ENCODE assay signal across 25 mouse cellular contexts in genomic region chr5:136456395-136456794, GRCm38 (mm10).
A peak's percentile ranks its signal among the peaks of the same experiment; 100 is the strongest.
DNase-seq lines count a peak whose midpoint lies in the region; ATAC-seq and TF ChIP-seq lines count a peak whose summit lies in the region.
"Had no signal": no experiment of that assay in that cellular context is flagged by ENCODE, and none has a peak within 500 bp of the region (broad histone marks: within the 10 kb centered on the region; RNA-seq: fewer than 3 reads in every experiment).

No protein-coding gene starts in this region.

- no peak overlapping the region for H3K9ac ChIP-seq in heart, embryonic 12.5 days
- H3K9ac ChIP-seq in heart, embryonic 11.5 days (ENCODE audit: low read depth, low read length), result no peak overlapping the region
- H3K9ac ChIP-seq in lung, postnatal 0 days (replicated peaks; ENCODE audit: low read depth), result no peak overlapping the region
- H3K9ac ChIP-seq: embryonic facial prominence, embryonic 13.5 days; forebrain, embryonic 13.5 days; hindbrain, embryonic 15.5 days; intestine, embryonic 15.5 days; limb, embryonic 12.5 days; liver, postnatal 0 days had no signal

- no peaks in the 10 kb centered on the region for H3K27me3 ChIP-seq in heart, embryonic 12.5 days (replicated peaks)
- no peaks in the 10 kb centered on the region for H3K27me3 ChIP-seq in heart, embryonic 11.5 days (ENCODE audit: control insufficient read depth, insufficient read depth, low read length)
- no peaks in the 10 kb centered on the region for H3K27me3 ChIP-seq in lung, postnatal 0 days (replicated peaks; ENCODE audit: insufficient read depth, low read length)
- no peaks in the 10 kb centered on the region for H3K27me3 ChIP-seq in forebrain, embryonic 10.5 days (ENCODE audit: poor library complexity, severe bottlenecking)
- H3K27me3 ChIP-seq: forebrain, embryonic 13.5 days; hindbrain, embryonic 15.5 days; intestine, embryonic 15.5 days; limb, embryonic 12.5 days had no signal

- no peak for TF ChIP-seq CTCF in lung, postnatal 0 days (IDR thresholded peaks at IDR 0.05)

- no peak overlapping the region for H3K4me2 ChIP-seq in heart, embryonic 12.5 days
- no peak overlapping the region for H3K4me2 ChIP-seq in heart, embryonic 11.5 days
- H3K4me2 ChIP-seq in lung, postnatal 0 days (replicated peaks; ENCODE audit: low read depth, low read length), result no peak overlapping the region
- H3K4me2 ChIP-seq: embryonic facial prominence, embryonic 13.5 days; forebrain, embryonic 13.5 days; hindbrain, embryonic 15.5 days; intestine, embryonic 15.5 days; limb, embryonic 12.5 days; liver, embryonic 11.5 days had no signal

- no peak overlapping the region for H3K4me3 ChIP-seq in heart, embryonic 12.5 days
- no peak overlapping the region for H3K4me3 ChIP-seq in heart, embryonic 11.5 days (ENCODE audit: low read depth, low read length)
- H3K4me3 ChIP-seq in lung, postnatal 0 days (ENCODE audit: low read depth, low read length), result no peak overlapping the region
- no peak overlapping the region for H3K4me3 ChIP-seq in forebrain, embryonic 10.5 days
- H3K4me3 ChIP-seq: embryonic facial prominence, embryonic 13.5 days; erythroblast, embryonic 14.5 days; forebrain, embryonic 13.5 days; heart, embryonic 10.5 days; hindbrain, embryonic 15.5 days; intestine, embryonic 15.5 days; layer of hippocampus, adult 2 months; limb, embryonic 12.5 days had no signal

- TF ChIP-seq EP300 in lung, postnatal 0 days (IDR thresholded peaks at IDR 0.05), result peak; percentile 29; the same call in 1 of the 2 replicates

- peaks cover 54% of the 10 kb centered on the region for H3K4me1 ChIP-seq in heart, embryonic 12.5 days (replicated peaks)
- peaks cover 30% of the 10 kb centered on the region for H3K4me1 ChIP-seq in heart, embryonic 11.5 days (ENCODE audit: control insufficient read depth, insufficient read depth, low read length)
- peaks cover 15% of the 10 kb centered on the region; the same call in 1 of the 2 replicates for H3K4me1 ChIP-seq in lung, postnatal 0 days (ENCODE audit: insufficient read depth, low read depth, low read length)
- H3K4me1 ChIP-seq in forebrain, embryonic 10.5 days, result peaks cover 16% of the 10 kb centered on the region
- H3K4me1 ChIP-seq: forebrain, embryonic 13.5 days had no signal

- no peaks in the 10 kb centered on the region for H3K9me3 ChIP-seq in heart, embryonic 12.5 days (replicated peaks)
- H3K9me3 ChIP-seq in heart, embryonic 11.5 days (replicated peaks; ENCODE audit: control insufficient read depth, low read length), result no peaks in the 10 kb centered on the region
- no peaks in the 10 kb centered on the region for H3K9me3 ChIP-seq in lung, postnatal 0 days (ENCODE audit: low read length)
- no peaks in the 10 kb centered on the region for H3K9me3 ChIP-seq in forebrain, embryonic 10.5 days
- H3K9me3 ChIP-seq: embryonic facial prominence, embryonic 13.5 days; forebrain, embryonic 13.5 days; heart, embryonic 10.5 days; hindbrain, embryonic 15.5 days; intestine, embryonic 15.5 days; limb, embryonic 12.5 days had no signal

- ATAC-seq in heart, embryonic 12.5 days (ENCODE audit: insufficient number of reproducible peaks, low FRiP score), result no peak
- no peak for ATAC-seq in heart, embryonic 11.5 days (replicated peaks; ENCODE audit: insufficient number of reproducible peaks, low FRiP score, low TSS enrichment)
- no peak; the same call in 1 of the 2 replicates for ATAC-seq in lung, postnatal 0 days
- ATAC-seq: forebrain, embryonic 13.5 days; intestine, embryonic 15.5 days; liver, postnatal 0 days had no signal

- no peak for DNase-seq in lung, postnatal 0 days (ENCODE audit: low spot score)
- no peak for DNase-seq in lung, postnatal 10 days
- peak; percentile 29 for DNase-seq in adipocyte (ENCODE audit: low spot score)
- peak; percentile 41 for DNase-seq in skeletal muscle tissue, adult 2 months (ENCODE audit: low read depth, low spot score)
- DNase-seq in forebrain, embryonic 10.5 days (ENCODE audit: extremely low spot score, low spot score), result no peak
- DNase-seq: cerebellum, adult 2 months; cerebellum, postnatal 36 days; embryo, embryonic 11 days; gastrocnemius, postnatal 10 days; kidney, adult 8-10 months; liver, postnatal 0 days; lung, postnatal 36 days; midbrain, embryonic 14.5 days had no signal

- 66% methylated on average over 4 of the region's 4 CpGs for WGBS in heart, embryonic 12.5 days
- WGBS in heart, embryonic 11.5 days (ENCODE audit: insufficient replicate concordance), result 72% methylated on average over 4 of the region's 4 CpGs
- WGBS in lung, postnatal 0 days, result 43% methylated on average over 4 of the region's 4 CpGs
- WGBS in forebrain, embryonic 10.5 days, result 85% methylated on average over 4 of the region's 4 CpGs

- no peaks in the 10 kb centered on the region for H3K36me3 ChIP-seq in heart, embryonic 12.5 days
- H3K36me3 ChIP-seq in heart, embryonic 11.5 days (ENCODE audit: control insufficient read depth, insufficient read depth, low read length), result no peaks in the 10 kb centered on the region
- H3K36me3 ChIP-seq in lung, postnatal 0 days (ENCODE audit: insufficient read depth, low read length), result no peaks in the 10 kb centered on the region
- peaks cover 12% of the 10 kb centered on the region for H3K36me3 ChIP-seq in forebrain, embryonic 10.5 days (replicated peaks)
- H3K36me3 ChIP-seq: embryonic facial prominence, embryonic 13.5 days; hindbrain, embryonic 15.5 days; intestine, embryonic 15.5 days had no signal

- H3K27ac ChIP-seq in heart, embryonic 12.5 days (ENCODE audit: poor library complexity, severe bottlenecking), result 0 out of 2 replicates have a peak overlapping the region, but pooled peaks have one; percentile 23
- H3K27ac ChIP-seq in heart, embryonic 11.5 days (ENCODE audit: low read depth, low read length), result no peak overlapping the region
- no peak overlapping the region; the same call in 1 of the 2 replicates for H3K27ac ChIP-seq in lung, postnatal 0 days (ENCODE audit: low read length)
- no peak overlapping the region for H3K27ac ChIP-seq in forebrain, embryonic 10.5 days
- H3K27ac ChIP-seq: embryonic facial prominence, embryonic 13.5 days; forebrain, embryonic 13.5 days; heart, embryonic 10.5 days; hindbrain, embryonic 15.5 days; intestine, embryonic 15.5 days; layer of hippocampus, adult 2 months; limb, embryonic 12.5 days; stomach, postnatal 0 days had no signal

Comparison
In these comparisons a context has a peak if more than half of its experiments do, and no peak if none do; other contexts are left out.
1. DNase-seq: peak in adipocyte (single experiment) and skeletal muscle tissue, adult 2 months (single experiment); none in lung, postnatal 0 days (single experiment), lung, postnatal 10 days (single experiment) and forebrain, embryonic 10.5 days (single experiment).